Mouse (Mus musculus): ENCODE measurements around the gene Nmu.

DNA sequence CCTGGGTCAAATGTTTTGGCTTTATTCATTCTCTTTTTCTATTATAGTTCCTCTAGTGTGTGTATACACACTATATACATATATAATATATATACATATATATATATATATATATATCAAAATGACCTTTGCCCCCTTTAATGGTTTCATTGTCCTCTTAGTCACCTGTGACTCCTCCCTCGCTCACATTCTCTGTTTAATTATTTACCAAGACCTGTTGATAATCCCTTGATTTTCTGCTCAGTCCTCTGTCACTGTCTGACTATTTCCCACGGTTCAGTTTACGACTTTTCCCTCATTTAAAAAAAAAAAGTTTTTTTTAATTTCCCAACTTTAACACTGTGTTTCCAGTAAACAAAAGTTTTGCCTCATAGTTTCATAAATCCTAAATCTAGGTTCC lies 57.3 kb downstream of the Nmu start:
- TF ChIP-seq POLR2A (IDR thresholded peaks at IDR 0.05; ENCODE audit: borderline replicate concordance, control insufficient read depth, low read depth, low read length) (no peak), CTCF (IDR thresholded peaks at IDR 0.05; ENCODE audit: control insufficient read depth, insufficient read depth, low read length) (no peak)
